Mouse (Mus musculus) myocyte (in vitro differentiated cells): ENCODE results near the gene Nacc1.

Experiments used
- MAX ChIP-seq: IDR thresholded peaks from one replicate; pipeline ENCODE4 v1.6.1; 2011; ENCODE audit warnings: low read depth, mild to moderate bottlenecking, control low read depth
- POLR2AphosphoS2 ChIP-seq: IDR thresholded peaks from one replicate; pipeline ENCODE4 v1.6.1; 2011; ENCODE audit warnings: low read depth, control low read depth; ENCODE audit not compliant: insufficient read length
- USF1 ChIP-seq: IDR thresholded peaks from one replicate; pipeline ENCODE4 v1.6.1; 2011; ENCODE audit warnings: low read depth, mild to moderate bottlenecking, control low read depth, moderate library complexity

DNA sequence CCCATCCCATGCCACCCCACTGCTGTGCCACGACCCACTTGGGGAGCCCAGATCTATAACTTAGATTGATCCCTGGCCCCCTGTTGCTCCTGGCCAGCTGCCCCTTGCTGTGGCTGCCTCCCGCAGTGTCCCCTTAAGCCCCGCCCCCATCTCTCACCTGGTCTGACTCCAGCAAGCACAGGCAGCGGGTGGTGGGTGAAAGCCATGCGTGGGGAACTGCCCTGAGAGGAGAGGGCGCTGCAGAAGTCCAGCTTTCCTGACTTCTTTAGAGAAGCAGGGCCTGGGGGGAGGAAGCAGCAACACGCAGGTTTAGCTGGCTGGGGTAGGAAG is 35.9 kb upstream of the Nacc1 start:
- no peak for TF ChIP-seq MAX
- no peak for TF ChIP-seq POLR2AphosphoS2
- no peak for TF ChIP-seq USF1
